Comparison of ENCODE assay signal across 12 mouse cellular contexts in genomic region chr9:42101266-42101665, GRCm38 (mm10). TPM values are rescaled to one million over a fixed set of nuclear protein-coding genes. Genes with fewer than 3 reads are reported as not detected.
DNase-seq lines count a peak whose midpoint lies in the region; TF ChIP-seq lines count a peak whose summit lies in the region.
"Had no signal": no experiment of that assay in that cellular context is flagged by ENCODE, and none has a peak within 500 bp of the region (broad histone marks: within the 10 kb centered on the region; RNA-seq: fewer than 3 reads in every experiment).

No protein-coding gene starts in this region.

- peaks cover 12% of the 10 kb centered on the region; the same call in 1 of the 2 replicates for H3K4me1 ChIP-seq in olfactory bulb, adult 2 months (ENCODE audit: control insufficient read depth, insufficient read depth, low read length)
- H3K4me1 ChIP-seq: embryonic facial prominence, embryonic 10.5 days; limb, embryonic 15.5 days; midbrain, embryonic 12.5 days had no signal

- TF ChIP-seq CTCF in olfactory bulb, adult 2 months (IDR thresholded peaks at IDR 0.05; ENCODE audit: insufficient read depth, low read depth, low read length) = no peak

- 29% methylated on average over 7 of the region's 7 CpGs for WGBS in olfactory bulb, adult 2 months

- peak overlapping the region; percentile 60; the same call in 1 of the 2 replicates for H3K27ac ChIP-seq in olfactory bulb, adult 2 months (ENCODE audit: insufficient read depth, low read depth, low read length)
- H3K27ac ChIP-seq: embryonic facial prominence, embryonic 10.5 days; limb, embryonic 15.5 days; midbrain, embryonic 12.5 days had no signal

- peak; percentile 52 to 70 for DNase-seq in frontal cortex, adult 2 months (ENCODE audit: extremely low spot score in 1 of 2, low spot score in 1 of 2)
- DNase-seq in frontal cortex, postnatal 10 days (ENCODE audit: low spot score in 2 of 2) = no peak
- DNase-seq in Muller cell, postnatal 12 days (ENCODE audit: inconsistent ontology term) = peak; percentile 91
- DNase-seq in cerebellum, adult 9-11 months = peak; percentile 76
- DNase-seq in thymus, postnatal 4 days = no peak
- DNase-seq in thymus, postnatal 10 days (ENCODE audit: low spot score in 2 of 2) = no peak
- DNase-seq: gastrocnemius, postnatal 25 days; right cerebral cortex, postnatal 25 days had no signal

- TF ChIP-seq POLR2A in olfactory bulb, adult 2 months (IDR thresholded peaks at IDR 0.05; ENCODE audit: insufficient read depth, low read depth, low read length) = no peak

- H3K4me3 ChIP-seq in olfactory bulb, adult 2 months (ENCODE audit: insufficient read depth, low read depth, low read length) = no peak overlapping the region
- H3K4me3 ChIP-seq: embryonic facial prominence, embryonic 10.5 days; limb, embryonic 15.5 days; midbrain, embryonic 12.5 days had no signal

RNA-seq across cellular contexts. Expression of gene Sorl1, which starts 22.8 kb away (rescaled TPM):
- polyA plus RNA-seq in frontal cortex, adult 2 months (2012; rRNA removed) = 56.3 and 63.5 TPM in 2 replicates
- not detected in 2 replicates for polyA plus RNA-seq in olfactory bulb, adult 2 months (2012; ENCODE audit: insufficient read depth, insufficient read length, low replicate concordance, missing spikeins)

Comparison
In these comparisons a context has a peak if more than half of its experiments do, and no peak if none do; other contexts are left out.
1. DNase-seq: peak in frontal cortex, adult 2 months (2 of 2), Muller cell, postnatal 12 days (single experiment) and cerebellum, adult 9-11 months (single experiment); none in frontal cortex, postnatal 10 days (0 of 2), thymus, postnatal 4 days (single experiment) and thymus, postnatal 10 days (0 of 2).